Mouse (Mus musculus) cerebellum, adult (tissue): ENCODE measurements around the gene Prcd.
"Not testable (repeated sequence)": the region's sequence is repeated elsewhere in the genome, so short reads cannot be mapped to it uniquely, and the experiment has no call there.

ENCODE experiments used
- ATAC-seq: cut with Nextera tagmentation; 2 replicates; pipeline ENCODE4 v1.9.2; 2017; ENCODE audit warnings: mild to moderate bottlenecking, moderate library complexity, mixed read lengths; ENCODE audit not compliant: insufficient number of reproducible peaks, low FRiP score, low TSS enrichment

The Prcd gene

DNA sequence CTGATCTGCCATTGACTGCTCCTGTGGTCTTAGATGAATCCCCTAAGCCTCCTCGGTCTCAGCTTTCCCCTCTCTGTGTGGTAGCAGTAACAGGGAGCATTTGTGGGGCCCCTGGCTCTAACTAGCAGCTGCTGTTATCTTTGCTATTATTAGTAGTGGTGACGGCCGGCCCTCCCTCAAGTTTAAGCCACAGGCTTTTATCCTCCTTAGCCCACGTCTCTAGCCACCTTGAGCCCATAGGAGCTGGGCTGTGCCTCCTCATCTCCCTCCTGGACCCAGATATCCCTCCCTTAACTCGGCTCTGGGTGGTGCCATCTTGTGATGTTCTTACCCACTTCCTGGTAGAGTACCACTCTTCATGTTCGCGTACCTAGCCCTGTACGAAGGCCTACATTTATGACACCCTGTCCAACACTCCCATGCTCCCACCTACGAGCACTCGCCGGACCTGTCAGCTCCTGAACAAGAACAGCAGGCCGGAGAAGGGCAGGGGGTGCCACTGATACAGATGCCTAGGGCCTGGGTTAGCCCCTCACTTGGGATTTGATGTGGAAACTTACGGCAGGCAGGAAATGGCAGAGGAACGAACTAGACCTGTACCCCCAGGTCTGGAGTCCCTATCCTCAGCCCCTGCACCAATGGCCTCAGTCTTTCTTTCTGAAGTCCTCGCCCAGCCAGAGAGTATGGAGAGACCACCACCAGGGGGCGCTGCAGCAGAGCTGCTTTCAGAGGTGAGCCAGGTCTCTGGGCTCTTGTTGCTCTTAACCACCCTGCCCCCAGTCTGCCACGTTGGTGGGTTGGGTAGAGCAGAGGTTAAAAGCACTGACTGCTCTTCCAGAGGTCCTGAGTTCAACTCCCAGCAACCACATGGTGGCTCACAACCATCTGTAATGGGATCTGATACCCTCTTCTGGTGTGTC lies 28.0 kb upstream of the Prcd start:
- no peak for ATAC-seq

GRCm38 (mm10) chr11:116626299-116627071 lies 26.8 kb upstream of the Prcd start, which contains the start of gene Rhbdf2:
Gene Rhbdf2, minus strand, starts transcription at chr11:116627019.
- no peak for ATAC-seq

DNA sequence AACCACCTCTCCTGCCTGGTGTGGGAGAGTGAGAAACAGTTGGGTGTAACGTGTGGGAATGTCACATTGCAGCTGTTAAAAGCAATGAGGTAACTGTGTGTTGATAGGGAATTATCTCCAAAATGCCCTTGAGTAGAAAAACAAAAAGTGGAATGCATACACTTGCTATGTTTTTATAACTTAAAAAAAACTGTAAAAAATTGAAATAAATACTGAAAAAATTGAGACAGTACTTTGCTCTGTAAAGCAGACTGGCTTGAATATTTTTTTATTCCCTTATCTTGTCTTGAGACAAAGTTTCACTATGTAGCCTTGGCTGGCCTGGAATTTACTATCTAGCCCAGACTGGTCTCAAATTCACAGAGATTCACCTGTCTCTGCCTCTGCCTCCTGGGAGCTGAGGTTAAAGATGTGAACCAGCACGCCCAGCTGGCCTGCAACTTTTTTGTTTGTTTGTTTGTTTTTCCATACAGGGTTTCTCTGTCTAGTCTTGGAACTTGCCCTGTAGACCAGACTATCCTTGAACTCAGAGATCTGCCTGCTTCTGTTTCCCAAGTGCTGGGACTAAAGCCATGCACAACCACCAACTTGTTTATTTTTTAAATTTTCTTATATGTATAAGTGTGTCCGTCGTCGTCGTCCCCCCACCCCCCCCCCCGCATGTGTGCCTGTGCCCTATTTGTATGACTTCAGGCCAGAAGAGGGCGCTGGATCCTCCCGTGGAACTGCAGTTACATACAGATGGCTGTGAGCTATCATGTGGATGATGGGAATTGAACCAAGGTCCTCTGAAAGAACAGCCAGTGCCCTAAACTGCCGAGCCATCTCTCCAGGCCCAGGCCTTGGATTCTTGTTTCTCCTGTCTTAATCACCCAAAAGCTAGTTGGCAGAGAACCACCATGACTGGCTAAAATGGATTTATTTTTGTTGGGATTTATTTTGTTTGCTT lies 26.0 kb upstream of the Prcd start:
- ATAC-seq = no peak

GRCm38 (mm10) chr11:116628712-116629111 lies 24.6 kb upstream of the Prcd start:
- ATAC-seq = peak; percentile 45; the same call in 1 of the 2 replicates

GRCm38 (mm10) chr11:116629472-116629871 lies 23.9 kb upstream of the Prcd start:
- no peak for ATAC-seq

DNA sequence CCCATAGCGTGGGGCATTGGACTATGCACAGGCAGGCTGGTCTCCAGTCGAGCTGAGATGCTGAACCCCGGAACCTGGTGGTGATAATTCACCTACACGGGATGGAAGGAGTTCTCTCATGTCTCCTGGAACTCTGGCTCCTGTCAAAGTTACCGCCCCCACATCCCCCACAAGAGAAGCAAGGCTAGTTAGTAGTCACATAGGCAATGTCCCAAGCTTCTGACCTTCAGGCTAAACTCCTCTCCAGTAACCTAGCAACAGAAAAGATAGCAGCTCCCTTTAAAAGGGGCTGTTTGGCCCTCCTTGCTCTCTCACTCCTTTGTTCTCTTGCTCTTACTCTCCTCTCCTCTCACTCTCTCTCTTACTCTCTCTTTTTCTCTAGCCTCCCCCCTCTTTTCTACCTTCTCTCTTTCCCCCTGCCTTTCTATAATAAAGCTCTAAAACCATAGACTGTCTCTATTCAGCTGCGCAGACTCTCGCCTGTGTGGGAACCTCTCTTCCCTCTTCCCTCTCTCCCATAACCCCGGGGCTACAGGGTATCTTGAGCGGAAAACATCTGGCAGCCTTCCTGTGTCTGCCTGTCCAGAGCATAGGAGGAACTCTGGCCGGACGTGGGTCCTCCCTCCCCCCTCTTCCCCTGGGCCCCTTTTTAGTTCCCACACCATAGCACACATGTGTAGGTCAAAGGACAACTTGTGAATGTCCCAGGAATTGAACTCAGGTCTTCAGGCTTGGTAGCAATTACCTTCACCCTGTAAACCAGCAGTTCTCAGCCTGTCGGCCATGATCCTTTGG lies 23.0 kb upstream of the Prcd start:
- no peak for ATAC-seq

DNA sequence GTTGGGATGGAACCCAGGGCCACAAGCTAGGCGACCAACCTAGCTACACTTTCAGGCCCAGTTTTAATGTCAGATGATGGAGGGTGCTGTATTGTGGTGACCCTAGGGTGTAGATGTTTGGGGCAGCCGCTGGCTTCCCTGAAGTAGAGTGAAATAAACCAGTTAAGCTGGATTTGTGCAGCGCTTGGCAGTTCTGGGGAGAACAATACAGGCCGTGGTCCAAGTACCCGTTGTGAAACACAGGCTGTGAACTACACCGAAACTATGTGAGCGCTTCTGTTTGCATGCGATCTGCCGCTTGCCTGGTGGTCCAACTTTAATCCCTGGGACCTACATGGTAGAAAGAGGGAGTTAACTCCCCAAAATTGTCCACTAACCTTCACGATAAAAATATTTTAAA lies 20.4 kb upstream of the Prcd start:
- ATAC-seq = no peak

- ATAC-seq = not testable (repeated sequence)
These were observed 16.7 kb upstream of the Prcd start for GRCm38 (mm10) chr11:116636607-116637006.

GRCm38 (mm10) chr11:116641168-116641567 lies 12.2 kb upstream of the Prcd start:
- no peak for ATAC-seq

DNA sequence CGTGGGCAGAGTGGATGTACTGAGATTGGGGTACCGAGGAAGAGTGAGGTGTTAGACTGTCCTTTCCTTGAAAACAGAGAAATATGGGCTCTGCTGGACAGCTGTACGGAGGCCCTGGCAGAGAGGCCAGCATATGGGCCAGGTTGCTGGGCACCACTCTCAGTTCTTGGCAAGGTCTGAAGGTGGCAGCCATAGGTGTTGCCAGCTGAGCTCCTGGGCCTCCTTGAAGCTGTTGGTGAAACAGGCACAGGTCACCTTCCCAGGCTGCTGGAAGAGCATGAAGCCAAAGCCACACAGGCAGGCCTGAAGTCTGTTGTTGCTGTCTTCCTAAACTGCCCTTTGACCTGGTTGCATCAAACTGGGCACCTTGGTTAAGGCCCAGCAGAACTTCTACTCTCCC lies 11.6 kb upstream of the Prcd start:
- ATAC-seq = no peak

DNA sequence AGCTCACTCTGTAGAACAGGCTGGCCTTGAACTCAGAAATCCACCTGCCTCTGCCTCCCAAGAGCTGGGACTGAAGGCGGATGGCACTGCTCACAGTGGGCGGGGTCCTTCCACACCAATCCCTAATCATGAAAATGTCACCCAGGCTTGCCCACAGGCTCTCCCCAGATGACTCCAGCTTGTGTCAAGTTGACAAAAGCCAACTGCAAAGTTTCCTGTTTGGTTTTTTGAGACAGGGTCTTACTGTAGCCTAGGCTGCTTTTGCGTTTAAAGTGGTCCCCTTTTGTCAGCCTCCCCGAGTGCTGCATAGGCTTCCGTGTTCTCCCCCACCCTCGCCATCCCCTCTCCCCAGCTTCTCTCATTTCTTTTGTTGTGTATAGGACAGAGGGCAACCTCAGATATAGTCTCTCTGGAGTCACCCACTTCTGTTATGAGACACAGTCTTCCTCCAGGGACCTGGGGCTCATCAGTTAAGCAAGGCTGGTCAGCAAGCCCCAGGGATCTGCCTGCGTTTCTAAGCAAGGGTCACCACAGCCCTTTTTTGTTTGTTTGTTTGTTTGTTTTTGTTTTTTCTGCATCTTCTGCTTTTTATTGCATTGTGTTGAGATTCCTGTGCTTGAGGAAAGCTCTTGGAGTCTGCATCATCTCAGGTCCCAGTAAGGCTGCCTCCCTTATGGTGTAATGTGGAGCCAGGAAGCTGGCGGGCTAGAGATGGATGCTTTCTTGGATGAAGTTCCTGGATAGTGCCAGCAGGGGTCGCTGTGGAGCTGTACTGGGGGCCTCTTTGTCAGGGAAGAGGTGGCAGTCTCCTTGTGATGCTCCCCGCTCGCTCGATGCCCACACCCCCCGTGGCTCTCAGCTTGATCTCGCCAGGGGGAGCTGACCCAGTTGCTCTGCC lies 10.4 kb upstream of the Prcd start:
- ATAC-seq = peak; percentile 62; the same call in 1 of the 2 replicates

DNA sequence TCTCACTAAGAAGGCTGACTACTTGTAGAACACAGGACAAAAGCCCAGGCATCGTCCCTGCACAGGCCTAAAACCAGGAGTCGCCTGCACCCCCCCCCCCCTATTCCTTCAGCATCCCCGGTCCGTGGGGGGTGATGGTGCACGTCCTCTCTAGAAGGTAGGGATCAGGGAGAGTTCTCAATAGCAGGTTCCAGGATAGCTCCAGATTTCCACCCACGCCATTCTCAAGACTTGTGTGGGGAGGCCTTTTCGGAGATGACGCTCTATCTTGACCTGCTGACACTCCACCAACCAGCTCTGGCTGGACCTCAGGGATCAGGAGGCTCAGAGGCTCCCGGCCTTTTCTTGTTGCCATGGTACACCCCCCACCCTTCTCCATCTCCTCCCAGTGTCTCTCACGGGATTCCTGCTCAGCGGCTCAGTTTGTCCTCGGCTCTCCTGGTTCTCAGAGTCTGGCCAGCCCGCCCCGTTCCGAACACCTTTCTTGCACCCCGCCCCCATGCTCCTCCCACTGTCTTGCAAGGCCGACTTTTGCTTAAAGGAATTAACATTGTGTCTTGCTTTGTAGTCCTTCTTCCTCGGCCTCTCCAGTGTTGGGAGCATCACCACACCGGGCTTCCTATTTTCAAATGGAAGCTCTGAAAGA lies 9.6 kb upstream of the Prcd start:
- ATAC-seq = peak; percentile 46; the same call in 1 of the 2 replicates

- no peak for ATAC-seq
These were observed 8.9 kb upstream of the Prcd start for GRCm38 (mm10) chr11:116644225-116645112.

DNA sequence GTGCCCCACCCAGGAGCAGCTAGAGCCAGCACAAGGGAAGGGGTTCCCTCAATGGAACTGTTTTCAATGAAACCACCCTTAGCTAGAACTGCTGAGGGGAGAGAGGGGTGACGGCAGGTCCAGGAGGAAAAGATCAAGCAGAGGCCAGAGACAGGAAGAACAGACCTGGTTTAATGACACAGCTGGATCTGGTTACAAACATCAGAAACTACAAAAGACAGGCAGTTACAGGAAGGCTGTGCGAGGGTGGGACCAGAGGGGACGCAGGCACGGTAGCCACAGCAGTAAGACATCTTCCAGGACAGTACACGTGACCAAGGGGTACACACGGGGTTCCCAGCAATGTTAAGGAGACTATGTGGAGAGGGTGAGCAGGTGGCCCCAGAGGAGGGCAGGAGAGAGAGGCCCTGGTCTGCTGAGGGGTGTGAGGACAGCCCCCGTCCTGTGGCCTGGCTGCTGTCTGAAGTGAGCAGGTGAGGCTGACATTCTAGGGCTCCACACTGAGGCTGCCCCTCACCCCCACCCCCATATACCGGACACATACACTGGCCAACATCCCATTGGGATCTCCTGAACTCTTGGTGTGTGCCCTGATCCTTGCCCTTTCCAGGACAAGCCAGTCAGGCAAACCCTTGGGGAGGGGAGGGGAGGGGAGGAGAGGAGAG lies 7.8 kb upstream of the Prcd start:
- ATAC-seq = no peak

DNA sequence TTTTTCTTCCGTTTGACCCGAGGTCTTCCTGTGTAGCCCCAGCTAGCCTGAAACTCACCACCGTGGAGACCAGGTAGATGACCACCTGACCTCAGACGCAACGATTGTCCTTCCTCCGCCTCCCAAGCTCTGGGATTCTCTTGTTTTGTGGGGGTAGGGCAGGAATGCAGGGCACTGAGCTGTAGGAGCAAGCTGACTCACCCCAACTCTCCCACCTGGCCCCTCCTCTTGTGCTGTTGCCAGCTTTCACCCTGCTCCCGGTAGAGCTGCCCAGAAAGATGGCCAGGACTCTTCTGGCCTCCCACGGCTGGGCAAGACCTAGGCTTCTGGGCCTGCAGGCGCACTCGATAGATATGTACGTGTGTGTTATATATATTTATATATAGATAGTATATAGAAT lies 7.2 kb upstream of the Prcd start:
- ATAC-seq = no peak

DNA sequence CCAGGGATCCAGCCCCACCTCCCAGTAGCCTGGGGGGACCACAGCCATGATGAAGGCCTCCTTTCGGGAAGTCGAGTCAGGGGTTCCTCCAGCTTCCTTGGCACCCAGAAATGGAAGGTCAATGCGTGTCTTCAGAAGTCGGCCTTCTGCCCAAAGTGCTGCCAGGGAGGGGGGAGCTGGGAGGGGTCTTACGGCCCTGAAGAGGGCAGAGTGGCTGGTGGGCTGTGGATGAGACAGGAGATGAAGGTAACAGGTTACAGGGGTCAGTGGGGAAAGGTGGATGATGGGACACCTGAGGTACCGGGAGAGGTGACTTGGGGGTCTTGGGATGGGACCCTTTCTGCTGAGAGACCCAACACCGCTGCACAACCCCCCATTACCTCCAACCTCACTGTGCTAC lies 6.6 kb upstream of the Prcd start:
- no peak for ATAC-seq
